Mouse (Mus musculus) heart, embryonic 16.5 days (tissue): ENCODE data around the gene Znrd1. TPM values are rescaled to one million over a fixed set of nuclear protein-coding genes. Genes with fewer than 3 reads are reported as not detected.
A peak's percentile ranks its signal among the peaks of the same experiment; 100 is the strongest.

Experiments
- ATAC-seq: fragments of 200-750 bp; cut with Nextera tagmentation; replicated peaks from 2 replicates; pipeline ENCODE4 v1.8.0; 2017; ENCODE audit warnings: moderate number of reproducible peaks; ENCODE audit not compliant: insufficient read depth, low FRiP score; ENCODE audit errors: extremely low read depth
- H3K27ac ChIP-seq: fragments of 300-500 bp; sonication (generic); 2 replicates; pipeline ENCODE4 v1.5.1; 2014; ENCODE audit warnings: mild to moderate bottlenecking, low read length, control low read depth, moderate library complexity
- H3K27me3 ChIP-seq: fragments of 300-500 bp; sonication (generic); 2 replicates; pipeline ENCODE4 v1.6.1; 2014; ENCODE audit warnings: low read length, mixed read lengths; ENCODE audit not compliant: control insufficient read depth, insufficient read depth
- H3K36me3 ChIP-seq: fragments of 300-500 bp; sonication (generic); 2 replicates; pipeline ENCODE4 v1.6.1; 2014; ENCODE audit not compliant: control insufficient read depth, insufficient read depth
- H3K4me1 ChIP-seq: fragments of 300-500 bp; sonication (generic); 2 replicates; pipeline ENCODE4 v1.6.1; 2014; ENCODE audit warnings: low read length, mixed read lengths; ENCODE audit not compliant: control insufficient read depth, insufficient read depth
- H3K4me2 ChIP-seq: fragments of 300-500 bp; sonication (generic); 2 replicates; pipeline ENCODE4 v1.6.1; 2014; ENCODE audit warnings: low read depth, mild to moderate bottlenecking, control low read depth, low read length
- H3K4me3 ChIP-seq: fragments of 300-500 bp; sonication (generic); 2 replicates; pipeline ENCODE4 v1.5.1; 2014; ENCODE audit warnings: mild to moderate bottlenecking, control low read depth, low read length
- H3K9ac ChIP-seq: fragments of 300-500 bp; sonication (generic); 2 replicates; pipeline ENCODE4 v1.6.1; 2014; ENCODE audit warnings: low read length, control low read depth
- H3K9me3 ChIP-seq: fragments of 300-500 bp; sonication (generic); replicated peaks from 2 replicates; pipeline ENCODE4 v1.6.1; 2016; ENCODE audit warnings: low read length; ENCODE audit not compliant: control insufficient read depth
- WGBS: fragments of 180-500 bp; shearing (Covaris S2); extraction: QIAGEN DNeasy Blood & Tissue Kit; methylation state at CpG from one replicate; pipeline ENCODE4 v1.1.7; 2014; 5-methylcytosine and 5-hydroxymethylcytosine counted together
- polyA plus RNA-seq: library from polyadenylated mRNA; unstranded; fragments of >200 nt; fragmentation: Nextera tagmentation; extraction: Ambion mirVana; gene quantifications from 2 replicates; pipeline ENCODE4 v1.2.1, GENCODE M21; 2015

The Znrd1 gene
- polyA plus RNA-seq, 1 experiment from 2014 or later = 41.6 TPM

GRCm38 (mm10) chr17:36950981-36951947, 7.1 kb downstream of the Znrd1 start, which contains the start of gene Ppp1r11:
Ppp1r11 (minus strand) TSS chr17:36951741.
- WGBS = 2% methylated on average over 36 of the region's 36 CpGs
- peaks cover 11% of the 10 kb centered on the region for H3K36me3 ChIP-seq
- ATAC-seq = peak; percentile 97
- H3K4me3 ChIP-seq = peak within 1 kb of the TSS; percentile 91
- H3K4me2 ChIP-seq = peak within 1 kb of the TSS; percentile 78
- no peaks in the 10 kb centered on the region for H3K9me3 ChIP-seq
- H3K4me1 ChIP-seq = peaks cover 4% of the 10 kb centered on the region
- peaks cover 2% of the 10 kb centered on the region for H3K27me3 ChIP-seq
- peak within 1 kb of the TSS; percentile 76 for H3K27ac ChIP-seq
- H3K9ac ChIP-seq = peak within 1 kb of the TSS; percentile 85

GRCm38 (mm10) chr17:36949265-36949664, 9.1 kb downstream of the Znrd1 start:
- H3K27me3 ChIP-seq = peaks cover 21% of the 10 kb centered on the region
- 87% methylated on average over 8 of the region's 8 CpGs for WGBS
- ATAC-seq = no peak
- H3K9ac ChIP-seq = no peak overlapping the region
- H3K4me1 ChIP-seq = peaks cover 4% of the 10 kb centered on the region
- H3K4me2 ChIP-seq = no peak overlapping the region
- H3K9me3 ChIP-seq = no peaks in the 10 kb centered on the region
- no peak overlapping the region for H3K4me3 ChIP-seq
- H3K27ac ChIP-seq = no peak overlapping the region
- H3K36me3 ChIP-seq = peaks cover 10% of the 10 kb centered on the region

- Histone ChIP-seq H3K4me2 (no peak overlapping the region), H3K27me3 (peaks cover 31% of the 10 kb centered on the region), H3K27ac (no peak overlapping the region), H3K4me3 (no peak overlapping the region), H3K9ac (no peak overlapping the region), H3K4me1 (peaks cover 5% of the 10 kb centered on the region), H3K9me3 (no peaks in the 10 kb centered on the region), H3K36me3 (peaks cover 8% of the 10 kb centered on the region)
- no peak for ATAC-seq
- WGBS = 100% methylated on average over 1 of the region's 1 CpGs
These were observed 10.1 kb downstream of the Znrd1 start for GRCm38 (mm10) chr17:36948286-36948685.

GRCm38 (mm10) chr17:36947051-36947819, 11.1 kb downstream of the Znrd1 start:
- Histone ChIP-seq H3K4me1 (peaks cover 15% of the 10 kb centered on the region), H3K4me3 (peak overlapping the region; percentile 64), H3K27ac (no peak overlapping the region), H3K36me3 (peaks cover 8% of the 10 kb centered on the region), H3K9me3 (no peaks in the 10 kb centered on the region), H3K27me3 (peaks cover 42% of the 10 kb centered on the region), H3K9ac (peak overlapping the region; percentile 80), H3K4me2 (peak overlapping the region; percentile 97)
- under 1% methylated on average over 62 of the region's 62 CpGs for WGBS
- ATAC-seq = no peak; the same call in 1 of the 2 replicates

- no peak for ATAC-seq
These were observed 14.1 kb downstream of the Znrd1 start for GRCm38 (mm10) chr17:36944121-36944775.

GRCm38 (mm10) chr17:36943691-36944090, 14.7 kb downstream of the Znrd1 start:
- Histone ChIP-seq H3K27ac (no peak overlapping the region), H3K4me3 (peak overlapping the region; percentile 50), H3K36me3 (peaks cover 1% of the 10 kb centered on the region), H3K27me3 (peaks cover 61% of the 10 kb centered on the region), H3K4me1 (peaks cover 12% of the 10 kb centered on the region), H3K9me3 (no peaks in the 10 kb centered on the region), H3K9ac (no peak overlapping the region), H3K4me2 (peak overlapping the region; percentile 74)
- WGBS = 21% methylated on average over 5 of the region's 5 CpGs
- ATAC-seq = no peak

More at GRCm38 (mm10) chr17:36944121-36944775, 14.1 kb downstream of the Znrd1 start:
- peaks cover 12% of the 10 kb centered on the region for H3K4me1 ChIP-seq
- H3K27me3 ChIP-seq = peaks cover 61% of the 10 kb centered on the region
- H3K4me3 ChIP-seq = no peak overlapping the region
- no peak overlapping the region for H3K4me2 ChIP-seq
- 22% methylated on average over 9 of the region's 9 CpGs for WGBS
- H3K9ac ChIP-seq = no peak overlapping the region
- peaks cover 7% of the 10 kb centered on the region for H3K36me3 ChIP-seq
- no peaks in the 10 kb centered on the region for H3K9me3 ChIP-seq
- H3K27ac ChIP-seq = no peak overlapping the region

GRCm38 (mm10) chr17:36942791-36943471, 15.4 kb downstream of the Znrd1 start, which contains the start of gene Rnf39:
Rnf39 (plus strand) TSS chr17:36942918.
- ATAC-seq = 0 out of 2 replicates have a peak, but pooled peaks have one; percentile 11
- H3K4me1 ChIP-seq = peaks cover 12% of the 10 kb centered on the region
- H3K27ac ChIP-seq = no peak within 1 kb of the TSS
- H3K9me3 ChIP-seq = no peaks in the 10 kb centered on the region
- H3K4me2 ChIP-seq = peak within 1 kb of the TSS; percentile 74
- peaks cover 61% of the 10 kb centered on the region for H3K27me3 ChIP-seq
- no peaks in the 10 kb centered on the region for H3K36me3 ChIP-seq
- WGBS = 1% methylated on average over 59 of the region's 59 CpGs
- peak within 1 kb of the TSS; percentile 50 for H3K4me3 ChIP-seq
- peak within 1 kb of the TSS; percentile 49 for H3K9ac ChIP-seq

- 33% methylated on average over 10 of the region's 10 CpGs for WGBS
- Histone ChIP-seq H3K27me3 (peaks cover 61% of the 10 kb centered on the region), H3K36me3 (no peaks in the 10 kb centered on the region), H3K4me3 (peak overlapping the region; percentile 50), H3K9me3 (no peaks in the 10 kb centered on the region), H3K9ac (no peak overlapping the region; the same call in 1 of the 2 replicates), H3K27ac (no peak overlapping the region), H3K4me2 (peak overlapping the region; percentile 74), H3K4me1 (peaks cover 12% of the 10 kb centered on the region)
- peak; percentile 63 for ATAC-seq
These were observed 16.0 kb downstream of the Znrd1 start for GRCm38 (mm10) chr17:36942391-36942790.
